Comparison of ENCODE assay signal across 17 mouse cellular contexts in the genomic region with DNA sequence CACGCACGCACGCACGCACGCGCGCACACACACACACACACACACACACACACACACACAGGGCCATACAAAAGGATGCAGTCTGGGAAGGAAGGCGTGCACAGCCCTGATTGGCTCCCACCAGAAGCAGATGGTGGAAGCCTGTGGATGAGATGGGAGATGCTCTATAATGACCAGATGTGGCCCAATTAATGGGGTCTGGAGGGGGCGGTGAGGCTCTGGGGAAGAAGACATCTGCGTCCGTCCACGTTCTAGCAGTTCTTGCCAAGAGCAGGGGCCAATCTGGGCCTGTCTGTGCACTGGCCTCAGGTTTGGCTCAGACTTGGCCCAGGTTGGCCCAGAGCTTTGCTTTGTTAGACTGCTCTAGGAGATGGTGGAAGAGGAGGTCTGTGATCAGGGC. TPM values are rescaled to one million over a fixed set of nuclear protein-coding genes. Genes with fewer than 3 reads are reported as not detected.
"Had no signal": no experiment of that assay in that cellular context is flagged by ENCODE, and none has a peak within 500 bp of the region (broad histone marks: within the 10 kb centered on the region; RNA-seq: fewer than 3 reads in every experiment).

No protein-coding gene starts in this region.

- DNase-seq: kidney, adult 8-10 months; kidney, postnatal 25 days; layer of hippocampus, adult 9-11 months; layer of hippocampus, postnatal 36 days; lung, adult 18-20 months; midbrain, embryonic 14.5 days; right cerebral cortex, adult 18-20 months; right cerebral cortex, postnatal 25 days; thymus, postnatal 36 days had no signal

- ATAC-seq: intestine, postnatal 0 days had no signal

- H3K9me3 ChIP-seq: limb, embryonic 13.5 days had no signal

- H3K4me2 ChIP-seq: limb, embryonic 13.5 days had no signal

- H3K27ac ChIP-seq: limb, embryonic 13.5 days; liver, embryonic 14.5 days had no signal

- H3K4me3 ChIP-seq: limb, embryonic 13.5 days had no signal

- H3K36me3 ChIP-seq: limb, embryonic 13.5 days had no signal

- H3K9ac ChIP-seq: limb, embryonic 13.5 days; liver, embryonic 14.5 days had no signal

RNA-seq across cellular contexts. Expression of gene Hmx1, which starts 55.8 kb away (rescaled TPM):
- polyA plus RNA-seq: intestine, postnatal 0 days; kidney, embryonic 16.5 days; liver, adult 2 months; liver, embryonic 14.5 days; lung, embryonic 16.5 days; midbrain, embryonic 14.5 days; small intestine, adult 2 months; stomach, embryonic 16.5 days had no signal
